Mouse (Mus musculus): ENCODE data around the gene Crebbp.
A peak's percentile ranks its signal among the peaks of the same experiment; 100 is the strongest.
"Not testable (repeated sequence)": the region's sequence is repeated elsewhere in the genome, so short reads cannot be mapped to it uniquely, and the experiment has no call there.

Crebbp gene

DNA sequence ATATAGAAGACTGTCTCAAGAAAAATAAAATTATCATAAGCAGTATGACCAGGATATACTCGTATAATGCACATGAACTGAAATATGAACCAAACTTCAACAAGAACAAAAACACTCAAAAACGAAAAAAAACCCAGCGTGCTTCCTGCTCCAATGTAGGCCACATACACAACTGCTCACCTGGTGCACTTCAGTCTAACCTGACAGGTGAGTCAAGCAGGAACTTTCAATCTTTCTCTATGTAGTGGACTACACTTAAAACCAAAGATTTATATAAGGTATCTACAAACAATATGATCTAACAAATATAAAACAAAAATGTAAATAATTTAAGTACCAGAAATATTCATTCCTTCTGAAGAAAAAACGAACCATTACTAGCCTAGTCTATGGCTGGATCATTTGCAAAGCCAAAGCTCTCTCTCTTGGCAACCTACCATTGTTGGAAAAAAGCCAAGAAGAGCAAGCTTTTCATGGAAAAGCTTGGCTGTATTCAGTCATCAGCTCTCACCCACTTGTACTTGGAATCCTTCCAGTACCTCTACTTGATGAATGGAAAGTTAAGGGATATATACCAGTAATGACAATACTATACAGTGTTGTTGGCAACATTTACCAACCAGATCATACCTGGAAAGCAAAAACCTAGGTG is 53.4 kb downstream of the Crebbp start:
- DNase-seq (ENCODE audit: low read depth, low spot score), result no peak

- DNase-seq (ENCODE audit: low read depth, low spot score), result no peak
Measured at GRCm38 (mm10) chr16:4153121-4153520, 60.7 kb downstream of the Crebbp start.

DNA sequence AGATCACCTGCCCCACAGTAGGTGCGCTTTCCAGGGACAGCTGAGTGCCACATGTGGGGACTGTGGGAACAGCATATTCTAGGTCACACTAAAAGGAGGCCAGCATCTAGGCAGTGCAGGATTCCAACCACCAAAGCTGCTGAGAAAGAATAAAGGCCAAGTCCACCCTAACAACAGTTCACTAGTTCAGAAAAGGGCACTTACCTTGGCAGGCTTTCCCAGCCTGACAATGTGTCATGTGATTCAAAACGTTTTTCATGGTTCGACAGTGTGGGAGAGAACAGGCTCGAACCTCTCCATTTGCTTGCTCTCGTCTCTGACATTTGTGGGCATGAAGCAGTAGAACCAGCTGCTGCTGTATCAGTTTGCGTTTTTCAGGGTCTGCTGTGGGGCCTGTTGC is 75.3 kb downstream of the Crebbp start:
- no peak for DNase-seq (ENCODE audit: low read depth, low spot score)

- DNase-seq (ENCODE audit: low read depth, low spot score), result no peak
Measured at GRCm38 (mm10) chr16:4133754-4134153, 80.0 kb downstream of the Crebbp start.

- no peak for DNase-seq (ENCODE audit: low read depth, low spot score)
Measured at GRCm38 (mm10) chr16:4128894-4129293, 84.9 kb downstream of the Crebbp start.

DNA sequence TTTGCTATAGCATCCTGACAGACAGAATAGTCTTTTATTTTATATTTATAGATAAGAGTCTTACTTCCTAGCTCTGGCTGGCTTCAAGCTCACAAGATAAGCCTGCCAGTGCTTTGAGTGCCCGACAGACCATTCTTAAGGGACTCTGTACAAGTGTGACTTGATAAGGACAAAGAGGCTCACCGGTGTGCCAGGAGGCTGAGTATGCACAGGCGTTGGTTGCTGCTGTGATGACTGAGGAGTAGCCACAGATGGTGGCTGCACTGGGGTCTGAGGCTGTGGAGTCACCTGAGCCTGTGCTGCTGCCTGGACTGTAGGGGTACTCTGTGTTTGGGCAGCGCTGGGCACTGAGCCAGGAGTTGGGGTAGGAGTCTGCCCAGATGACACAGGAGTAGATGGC is 96.7 kb downstream of the Crebbp start:
- DNase-seq (ENCODE audit: low read depth, low spot score), result no peak

DNA sequence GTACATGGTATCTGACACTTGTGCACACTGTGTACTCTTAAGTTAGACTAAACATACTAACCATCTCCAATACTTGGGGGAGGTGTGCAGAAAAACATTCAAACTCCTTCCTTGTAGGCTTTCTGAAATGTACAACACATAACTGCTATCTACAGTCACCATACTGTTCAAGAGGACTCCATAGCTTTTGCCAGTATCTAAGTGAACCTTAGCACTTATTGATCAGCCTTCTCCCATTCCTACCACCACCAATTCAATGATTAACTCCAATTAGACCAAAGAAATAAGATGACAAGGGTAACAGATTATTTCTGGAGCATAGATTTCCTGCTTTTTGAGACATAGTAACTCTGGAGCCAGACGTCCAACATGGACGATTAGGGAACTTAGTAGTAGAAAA is 113.4 kb downstream of the Crebbp start:
- no peak for DNase-seq (ENCODE audit: low read depth, low spot score)

- DNase-seq (ENCODE audit: low read depth, low spot score), result no peak
Measured at GRCm38 (mm10) chr16:4097521-4097920, 116.3 kb downstream of the Crebbp start.

- DNase-seq (ENCODE audit: low read depth, low spot score), result no peak
Measured at GRCm38 (mm10) chr16:4096898-4097297, 116.9 kb downstream of the Crebbp start.

GRCm38 (mm10) chr16:4096141-4096540 is 117.7 kb downstream of the Crebbp start:
- no peak for DNase-seq (ENCODE audit: low read depth, low spot score)

- DNase-seq (ENCODE audit: low read depth, low spot score), result no peak
Measured at GRCm38 (mm10) chr16:4087214-4087913, 126.4 kb downstream of the Crebbp start.

DNA sequence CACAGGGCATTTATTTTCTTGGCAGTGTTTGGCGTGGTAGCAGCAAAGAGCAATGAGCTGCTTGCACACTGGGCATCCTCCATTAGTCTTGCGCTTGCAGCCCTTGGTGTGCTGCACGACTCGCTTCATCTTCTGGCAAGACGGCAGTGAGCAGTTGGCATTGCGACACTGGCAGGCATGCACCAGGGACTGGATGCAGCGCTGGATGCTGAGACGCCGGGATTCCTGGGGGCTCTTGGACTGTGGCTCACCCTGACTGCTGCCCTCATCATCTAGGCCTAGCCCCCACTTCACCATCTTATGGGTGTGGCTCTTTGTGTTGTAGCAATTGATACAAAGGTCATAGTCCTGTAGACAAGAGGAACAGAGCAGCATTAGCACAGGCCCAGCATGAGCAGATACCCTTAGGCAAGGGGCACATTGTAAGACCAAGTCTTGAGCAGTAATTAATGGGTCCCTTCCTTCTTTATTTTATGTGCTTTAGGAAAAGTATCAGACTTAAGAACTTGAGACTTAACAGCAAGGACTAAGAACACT is 127.9 kb downstream of the Crebbp start:
- DNase-seq (ENCODE audit: low read depth, low spot score), result no peak

GRCm38 (mm10) chr16:4085051-4085450 is 128.7 kb downstream of the Crebbp start:
- DNase-seq (ENCODE audit: low read depth, low spot score), result no peak

DNA sequence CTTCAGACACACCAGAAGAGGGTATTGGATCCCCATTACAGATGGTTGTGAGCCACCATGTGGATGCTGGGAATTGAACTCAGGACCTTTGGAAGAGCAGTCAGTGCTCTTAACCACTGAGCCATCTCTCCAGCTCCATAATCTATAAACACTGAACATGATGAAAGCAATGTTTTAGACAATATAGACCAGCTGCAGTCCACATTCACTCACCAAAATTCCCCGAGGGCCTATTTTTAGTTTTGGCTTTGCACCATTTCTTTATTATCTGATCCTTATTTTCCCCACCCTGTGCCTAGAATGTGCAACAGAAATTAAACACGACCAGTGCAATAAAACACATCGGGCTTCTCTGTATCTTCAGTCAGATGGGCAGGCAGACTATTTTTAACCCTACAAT is 133.4 kb downstream of the Crebbp start:
- not testable (repeated sequence) for DNase-seq (ENCODE audit: low read depth, low spot score)

DNA sequence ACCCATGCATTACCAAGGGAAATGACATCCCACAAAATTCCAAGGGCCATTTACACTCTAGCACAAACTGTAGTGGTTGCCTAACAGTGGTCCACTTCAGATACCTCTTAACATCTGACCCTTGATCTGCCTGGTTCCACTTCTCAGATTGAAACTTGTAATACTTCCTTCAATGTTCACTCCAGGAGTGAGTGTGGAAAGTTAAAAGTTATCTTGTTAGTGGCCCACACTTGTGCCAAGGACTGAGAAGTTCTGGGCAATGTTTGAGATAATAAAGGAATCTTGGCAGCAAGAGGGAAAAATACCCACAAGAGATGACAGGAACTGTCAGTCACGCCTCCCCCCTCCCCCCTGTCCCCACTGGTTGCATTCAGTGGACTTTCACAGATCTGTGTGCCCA is 134.1 kb downstream of the Crebbp start:
- DNase-seq (ENCODE audit: low read depth, low spot score), result no peak

DNA sequence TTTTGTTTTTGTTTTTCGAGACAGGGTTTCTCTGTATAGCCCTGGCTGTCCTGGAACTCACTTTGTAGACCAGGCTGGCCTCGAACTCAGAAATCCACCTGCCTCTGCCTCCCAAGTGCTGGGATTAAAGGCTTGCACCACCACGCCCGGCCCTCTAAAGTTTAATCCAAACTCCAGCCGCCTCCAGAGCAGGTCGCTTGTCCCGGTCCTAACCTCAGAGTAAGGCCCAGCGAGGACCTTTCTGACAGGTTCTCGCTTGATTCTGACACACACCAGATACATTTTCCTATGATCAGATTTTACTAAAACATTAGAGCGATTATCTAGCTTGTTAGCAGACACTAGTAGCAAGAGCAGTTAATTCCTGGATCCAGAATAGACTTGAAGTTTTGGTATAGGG is 135.5 kb downstream of the Crebbp start:
- DNase-seq (ENCODE audit: low read depth, low spot score), result not testable (repeated sequence)

GRCm38 (mm10) chr16:4077384-4078061 is 136.3 kb downstream of the Crebbp start, which contains the start of gene Trap1:
Trap1 (minus strand) TSS chr16:4077827.
- peak; percentile 80 for DNase-seq (ENCODE audit: low read depth, low spot score)

DNA sequence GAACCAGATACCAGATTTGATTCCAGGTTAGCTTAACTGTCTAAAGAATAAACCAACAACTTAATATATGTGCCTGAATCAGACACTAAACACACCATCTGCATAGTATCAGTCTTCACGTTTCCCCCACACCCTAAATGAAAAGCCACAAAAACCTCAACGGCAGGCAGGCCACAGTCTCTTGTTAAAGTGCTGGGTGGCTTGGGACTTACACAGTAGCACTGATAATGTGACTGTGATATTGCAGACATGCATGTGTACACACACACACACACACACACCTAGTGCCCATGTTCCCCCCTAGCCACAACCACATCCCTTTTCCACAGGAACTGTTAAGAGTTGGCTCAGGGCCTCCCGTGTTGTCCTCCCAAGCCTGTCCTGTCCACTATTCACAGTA is 139.0 kb downstream of the Crebbp start:
- DNase-seq (ENCODE audit: low read depth, low spot score), result no peak

DNA sequence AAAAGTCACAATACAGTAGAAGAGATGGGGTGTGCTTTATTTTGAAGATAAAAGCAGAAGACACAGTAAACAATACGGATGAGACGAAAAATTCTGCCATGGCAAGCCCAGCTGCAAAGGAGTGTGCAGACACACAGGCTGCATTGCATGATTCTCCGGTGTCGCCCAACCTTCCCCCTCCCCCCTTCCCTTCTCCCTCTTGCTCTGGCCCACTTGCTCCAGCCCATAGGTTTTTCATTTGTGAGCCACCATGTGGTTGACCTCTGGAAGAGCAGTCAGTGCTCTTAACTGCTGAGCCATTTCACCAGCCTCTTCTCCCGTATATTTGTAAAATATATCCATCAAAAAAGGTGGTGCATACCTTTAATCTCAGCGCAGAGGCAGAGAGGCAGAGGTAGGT is 139.5 kb downstream of the Crebbp start:
- DNase-seq (ENCODE audit: low read depth, low spot score), result no peak

DNA sequence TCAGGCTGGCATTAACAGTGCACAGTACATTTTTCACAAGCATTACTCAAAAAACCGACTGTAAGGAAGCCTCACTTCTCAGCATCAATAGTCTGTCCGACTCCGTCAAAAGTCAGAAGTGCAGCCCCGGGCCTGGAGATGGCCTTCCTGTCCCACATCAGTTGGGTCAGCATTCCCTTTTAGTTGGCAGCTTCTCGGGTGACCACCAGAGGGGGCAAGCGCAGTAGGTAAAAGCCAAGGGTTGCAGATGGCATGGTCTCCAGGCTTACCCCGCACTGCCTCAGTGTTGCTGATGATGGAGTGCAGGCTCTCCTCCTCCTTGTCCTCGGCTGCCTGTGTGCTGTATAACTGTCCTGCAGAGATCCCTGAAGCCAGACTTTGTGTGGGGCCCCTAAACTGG is 145.2 kb downstream of the Crebbp start:
- no peak for DNase-seq (ENCODE audit: low read depth, low spot score)

DNA sequence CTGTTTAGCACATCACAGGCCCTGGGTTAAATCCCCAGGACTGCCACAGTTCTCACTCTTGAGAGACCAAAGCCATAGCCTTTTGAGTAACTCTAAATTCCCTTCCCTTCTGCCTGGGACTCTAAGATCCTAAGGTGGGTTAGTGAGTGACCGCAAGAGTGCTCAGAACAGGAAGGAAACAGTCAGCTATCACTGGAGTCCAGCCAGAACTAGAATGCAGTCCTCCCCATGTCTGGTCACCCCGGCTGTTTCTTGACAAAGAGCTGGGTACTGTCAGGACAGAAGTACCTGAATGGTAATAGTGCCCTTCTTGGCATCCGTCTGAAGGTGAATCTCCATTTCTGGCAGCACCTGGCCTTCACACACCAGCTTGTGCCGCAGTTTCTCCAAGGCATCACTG is 148.9 kb downstream of the Crebbp start:
- DNase-seq (ENCODE audit: low read depth, low spot score), result no peak

- no peak for DNase-seq (ENCODE audit: low read depth, low spot score)
Measured at GRCm38 (mm10) chr16:4053811-4054210, 160.0 kb downstream of the Crebbp start.

GRCm38 (mm10) chr16:4052601-4053000 is 161.2 kb downstream of the Crebbp start:
- no peak for DNase-seq (ENCODE audit: low read depth, low spot score)
